Mouse (Mus musculus) liver, adult (tissue): Measurements from ENCODE around the gene Kynu.

ENCODE experiments used
- GATA4 ChIP-seq: IDR thresholded peaks from 2 replicates; pipeline ENCODE4 v1.6.1; 2014; ENCODE audit warnings: mild to moderate bottlenecking, low read length; ENCODE audit not compliant: insufficient replicate concordance

The Kynu gene

DNA sequence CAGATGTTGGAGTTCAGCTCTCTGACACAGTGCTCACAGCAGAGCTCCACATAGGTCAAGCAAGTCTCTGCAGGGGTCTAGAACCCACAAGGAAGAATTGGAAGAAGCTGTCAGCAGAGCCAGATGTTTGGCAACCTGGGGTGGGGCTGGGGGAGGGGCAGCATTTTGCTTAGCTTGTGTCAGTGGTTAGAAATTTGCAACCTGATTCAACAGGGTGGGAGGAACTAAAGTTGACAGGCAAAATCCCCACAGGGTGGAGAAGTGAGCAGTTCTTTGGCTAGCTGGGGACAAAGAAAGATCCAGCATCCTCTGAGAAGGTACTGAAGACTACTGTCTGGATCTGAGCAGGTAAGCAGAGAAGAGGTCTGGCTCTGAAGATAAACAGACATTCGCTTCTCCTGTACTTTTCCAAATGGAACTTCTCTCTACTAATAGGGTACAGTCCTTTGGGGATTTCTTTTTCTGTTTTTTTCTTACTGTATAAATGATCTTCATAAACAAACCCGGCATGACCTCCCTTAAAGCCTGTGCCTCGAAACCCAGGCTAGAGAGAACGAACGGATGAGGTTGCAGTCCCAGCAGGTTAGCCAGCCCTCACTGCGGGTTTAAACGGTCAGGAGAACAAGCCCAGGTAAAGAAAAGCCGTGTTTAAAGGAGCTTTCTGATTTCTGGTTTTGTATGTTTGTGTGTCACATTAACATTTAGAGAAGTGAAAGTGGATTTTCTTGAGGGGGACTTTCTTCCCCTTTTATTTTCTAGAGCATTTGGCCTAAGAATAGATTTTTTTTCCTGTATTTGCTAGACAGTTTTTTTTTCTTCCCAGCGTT is at the start of gene Kynu:
Kynu (plus strand) TSS at position 268 of the 827 bp plus-strand sequence.
- TF ChIP-seq GATA4: no peak

GRCm38 (mm10) chr2:43506182-43506581 is 48.9 kb upstream of the Kynu start:
- TF ChIP-seq GATA4: no peak

DNA sequence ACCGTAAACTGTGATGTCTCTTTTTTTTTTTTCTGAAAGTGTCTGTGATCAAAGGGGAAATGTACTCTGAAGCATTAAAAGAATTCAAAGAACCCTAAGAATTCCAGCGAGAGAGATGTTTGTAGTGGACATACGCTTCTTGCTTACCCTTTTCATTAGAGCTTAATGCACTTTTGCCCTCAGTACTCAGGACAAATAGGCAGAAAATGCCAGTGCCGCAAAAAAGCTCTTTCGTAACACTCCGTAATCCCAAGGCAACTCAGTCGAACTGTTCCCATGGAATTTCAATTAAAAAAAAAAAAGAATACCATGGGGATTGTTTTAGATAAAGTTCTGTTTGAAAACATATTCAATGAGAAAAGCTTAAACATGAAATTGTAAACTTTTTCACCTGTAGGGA is 41.3 kb upstream of the Kynu start:
- no peak for TF ChIP-seq GATA4

DNA sequence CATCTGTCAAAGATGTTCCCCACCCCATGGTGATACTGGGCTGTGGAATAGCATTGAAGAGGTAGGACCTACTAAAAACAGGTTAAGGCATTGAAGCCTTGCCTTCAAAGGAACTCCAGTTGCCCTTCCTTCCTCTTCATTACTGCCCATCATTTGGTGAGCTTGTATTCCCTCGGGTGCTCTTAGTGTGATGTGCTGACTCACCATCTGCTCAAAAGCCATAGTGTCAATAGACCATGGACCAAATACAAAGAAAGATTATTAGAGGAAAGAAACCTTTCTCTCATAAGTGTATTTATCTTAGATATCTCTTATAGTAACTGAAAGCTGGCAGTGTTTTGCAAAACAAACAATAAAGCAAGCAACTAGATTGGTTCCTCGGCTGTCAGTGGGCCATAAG is 20.7 kb upstream of the Kynu start:
- TF ChIP-seq GATA4: no peak

- no peak for TF ChIP-seq GATA4
These were observed 12.5 kb upstream of the Kynu start for GRCm38 (mm10) chr2:43542615-43543014.

- no peak for TF ChIP-seq GATA4
These were observed 9.5 kb upstream of the Kynu start for GRCm38 (mm10) chr2:43545665-43546064.

DNA sequence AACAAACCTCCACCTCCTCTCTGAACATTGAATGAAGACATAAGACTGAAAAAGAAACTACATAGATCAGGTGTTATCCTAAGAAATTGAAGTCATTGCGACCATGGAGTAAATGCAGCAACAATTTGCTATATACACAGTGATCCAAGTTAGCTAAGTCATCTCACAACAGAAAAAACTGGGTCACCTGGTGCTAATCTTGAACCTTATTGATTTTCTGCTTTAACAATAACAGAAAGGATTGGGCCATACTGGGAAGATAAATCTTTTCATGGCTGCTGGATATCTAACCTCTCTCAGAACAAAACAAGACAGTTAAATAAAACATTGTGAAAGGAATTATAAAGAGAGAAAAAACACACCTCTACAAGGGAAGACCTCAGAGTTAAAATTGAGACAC is 8.7 kb upstream of the Kynu start:
- no peak for TF ChIP-seq GATA4

GRCm38 (mm10) chr2:43554216-43554615 is 913 bp upstream of the Kynu start:
- no peak for TF ChIP-seq GATA4

GRCm38 (mm10) chr2:43555889-43556285 is 758 bp downstream of the Kynu start:
- 0 out of 2 replicates have a peak, but pooled peaks have one; percentile 54 for TF ChIP-seq GATA4

DNA sequence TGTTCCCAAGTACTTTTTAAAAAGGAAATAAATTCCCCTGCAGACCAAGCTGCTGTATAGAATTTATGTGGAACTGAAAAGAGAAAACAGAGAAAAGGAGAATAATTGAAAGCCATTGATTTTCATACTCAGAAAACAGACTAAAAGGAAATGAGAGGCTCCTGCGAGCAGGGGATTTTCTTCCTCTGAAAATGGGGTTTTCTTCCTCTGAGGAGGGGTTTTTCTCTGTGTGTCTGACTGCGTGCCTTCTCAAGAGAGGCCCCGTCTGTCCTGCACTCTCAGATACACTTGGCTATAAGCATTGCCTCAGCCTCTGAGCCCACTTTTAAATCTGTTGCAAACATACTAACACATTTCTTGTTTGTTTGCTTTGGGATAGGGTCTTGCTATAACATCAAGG is 1.9 kb downstream of the Kynu start:
- TF ChIP-seq GATA4: no peak

- no peak for TF ChIP-seq GATA4
These were observed 6.1 kb downstream of the Kynu start for GRCm38 (mm10) chr2:43561209-43561608.

DNA sequence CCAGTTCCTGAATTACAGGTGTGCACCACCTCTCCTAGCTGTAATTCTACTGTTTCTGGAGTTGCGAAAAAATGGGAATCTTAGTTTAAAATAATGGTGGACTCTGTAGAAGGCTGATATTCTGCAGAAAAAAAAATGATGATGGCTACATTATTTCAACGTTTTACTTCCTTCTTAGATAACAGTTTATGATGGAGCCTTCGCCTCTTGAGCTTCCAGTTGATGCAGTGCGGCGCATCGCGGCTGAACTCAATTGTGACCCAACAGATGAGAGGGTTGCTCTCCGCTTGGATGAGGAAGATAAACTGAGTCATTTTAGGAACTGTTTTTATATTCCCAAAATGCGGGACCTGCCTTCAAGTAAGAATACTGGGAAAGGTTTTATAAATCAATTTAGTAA is 7.7 kb downstream of the Kynu start:
- TF ChIP-seq GATA4: no peak

DNA sequence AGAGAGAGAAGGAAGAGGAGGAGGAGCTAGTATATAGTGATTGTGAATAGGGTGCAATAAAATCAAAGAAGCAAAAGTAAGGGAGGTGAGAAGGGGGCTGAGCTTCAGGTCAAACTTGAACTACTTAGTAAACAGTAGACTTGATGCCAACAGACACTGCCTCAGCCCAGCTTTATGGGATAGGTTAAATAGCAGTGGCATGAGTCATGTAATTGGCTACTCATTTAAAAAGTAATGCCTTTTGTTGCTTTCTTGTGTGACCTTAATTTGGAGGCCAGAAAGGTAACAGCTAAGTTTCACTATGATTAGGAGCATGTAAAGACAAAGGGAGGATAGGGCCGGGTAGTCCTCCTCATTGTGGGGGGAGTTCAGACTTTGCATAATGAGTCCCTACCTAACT is 13.3 kb downstream of the Kynu start:
- TF ChIP-seq GATA4: no peak

- no peak for TF ChIP-seq GATA4
These were observed 18.4 kb downstream of the Kynu start for GRCm38 (mm10) chr2:43573526-43573925.

DNA sequence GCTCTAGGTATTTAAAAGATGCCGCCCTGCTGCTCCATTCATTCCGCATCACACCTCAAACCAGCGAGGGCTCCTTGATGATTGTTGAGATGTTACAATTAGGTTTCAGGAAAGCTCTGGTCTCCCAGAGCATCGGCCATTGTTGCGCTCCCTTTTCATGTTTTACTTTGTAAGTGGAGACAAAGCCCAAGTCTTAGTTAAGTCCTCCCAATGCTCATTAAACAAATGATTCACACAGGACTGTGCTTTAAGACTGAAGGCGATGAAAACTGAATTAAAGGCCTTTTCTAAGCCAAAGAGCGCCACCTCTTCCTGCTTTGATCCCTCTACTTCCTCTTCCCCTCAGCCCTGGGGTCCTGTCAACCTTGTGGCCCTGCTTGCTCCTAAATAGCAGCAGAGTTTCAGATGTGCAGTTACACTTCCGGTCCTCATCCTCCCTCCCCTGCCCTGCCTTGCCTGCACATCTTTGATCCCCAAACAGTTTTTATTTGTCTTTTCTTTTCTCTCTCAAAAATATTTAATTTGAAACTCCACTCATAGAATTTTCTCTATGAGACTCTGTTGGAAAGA is 28.2 kb downstream of the Kynu start:
- TF ChIP-seq GATA4: no peak

DNA sequence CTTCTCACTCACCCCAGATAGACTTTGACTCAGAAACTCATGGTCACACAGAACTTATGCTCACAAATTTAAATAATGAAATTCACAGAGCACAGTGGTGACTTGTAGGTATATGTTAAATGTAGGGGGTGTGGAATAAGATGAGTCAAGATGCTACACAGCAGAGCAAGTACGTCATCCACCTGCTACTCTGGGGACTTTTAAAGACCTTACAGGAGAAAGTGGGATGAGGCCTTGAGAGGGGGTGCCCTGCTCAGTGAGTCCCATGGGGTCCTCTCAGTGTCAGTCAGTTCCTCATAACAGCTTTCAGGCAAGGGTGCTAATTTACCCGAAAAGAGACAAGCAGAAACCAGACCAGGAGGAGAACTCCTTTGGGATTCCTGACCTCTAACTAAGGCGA is 30.4 kb downstream of the Kynu start:
- no peak for TF ChIP-seq GATA4

- TF ChIP-seq GATA4: no peak
These were observed 32.7 kb downstream of the Kynu start for GRCm38 (mm10) chr2:43587832-43588231.
